ENCODE assay signal across 25 mouse cellular contexts in the genomic region with DNA sequence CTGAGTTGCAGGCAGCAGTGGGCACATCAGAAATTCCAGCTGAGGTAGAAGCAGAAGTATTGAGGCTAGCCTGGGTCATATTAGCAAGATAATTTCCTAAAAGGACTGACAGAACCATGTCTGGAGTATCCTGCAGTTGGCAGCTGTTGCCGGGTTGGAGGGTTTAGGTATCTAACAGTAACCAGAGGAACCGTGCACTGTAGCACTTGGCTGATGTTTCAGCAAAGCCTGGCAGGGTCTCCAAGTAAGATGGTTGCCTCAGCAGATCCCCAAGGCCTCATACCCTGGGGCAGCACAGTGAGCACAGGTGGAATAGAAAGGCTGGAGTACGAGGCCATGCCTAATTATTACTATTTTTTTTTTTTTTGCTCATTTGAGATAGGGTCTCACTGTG. TPM values are rescaled to one million over a fixed set of nuclear protein-coding genes. Genes with fewer than 3 reads are reported as not detected.
DNase-seq lines count a peak whose midpoint lies in the region; ATAC-seq lines count a peak whose summit lies in the region.
"Had no signal": no experiment of that assay in that cellular context is flagged by ENCODE, and none has a peak within 500 bp of the region (broad histone marks: within the 10 kb centered on the region; RNA-seq: fewer than 3 reads in every experiment).

No protein-coding gene starts in this region.

- no peak overlapping the region for H3K4me2 ChIP-seq in hindbrain, embryonic 16.5 days (ENCODE audit: low read length)
- no peak overlapping the region for H3K4me2 ChIP-seq in hindbrain, embryonic 11.5 days (replicated peaks; ENCODE audit: low read depth, low read length)
- H3K4me2 ChIP-seq in neural tube, embryonic 13.5 days = no peak overlapping the region
- no peak overlapping the region for H3K4me2 ChIP-seq in neural tube, embryonic 15.5 days
- H3K4me2 ChIP-seq: embryonic facial prominence, embryonic 12.5 days; heart, embryonic 11.5 days; hindbrain, embryonic 14.5 days; liver, embryonic 12.5 days; lung, embryonic 14.5 days; midbrain, embryonic 12.5 days had no signal

- WGBS in hindbrain, embryonic 16.5 days = 79% methylated on average over 3 of the region's 3 CpGs
- WGBS in hindbrain, embryonic 11.5 days = 91% methylated on average over 3 of the region's 3 CpGs
- WGBS in neural tube, embryonic 13.5 days = 86% methylated on average over 3 of the region's 3 CpGs
- 79% methylated on average over 3 of the region's 3 CpGs for WGBS in neural tube, embryonic 15.5 days

- ATAC-seq in hindbrain, embryonic 16.5 days = no peak
- ATAC-seq in hindbrain, embryonic 11.5 days (ENCODE audit: low FRiP score) = no peak
- ATAC-seq in neural tube, embryonic 13.5 days (ENCODE audit: low read depth) = no peak
- ATAC-seq in neural tube, embryonic 15.5 days (ENCODE audit: low FRiP score) = no peak
- ATAC-seq: forebrain, embryonic 16.5 days; liver, embryonic 12.5 days had no signal

- H3K4me3 ChIP-seq in hindbrain, embryonic 16.5 days (ENCODE audit: low read length) = no peak overlapping the region
- H3K4me3 ChIP-seq in hindbrain, embryonic 11.5 days (ENCODE audit: low read depth, low read length) = no peak overlapping the region
- no peak overlapping the region for H3K4me3 ChIP-seq in neural tube, embryonic 13.5 days
- H3K4me3 ChIP-seq in neural tube, embryonic 15.5 days (replicated peaks) = no peak overlapping the region
- H3K4me3 ChIP-seq: embryonic facial prominence, embryonic 12.5 days; liver, embryonic 12.5 days; midbrain, embryonic 12.5 days had no signal

- no peaks in the 10 kb centered on the region for H3K27me3 ChIP-seq in hindbrain, embryonic 16.5 days (replicated peaks; ENCODE audit: control insufficient read depth, insufficient read depth, low read length)
- no peaks in the 10 kb centered on the region for H3K27me3 ChIP-seq in hindbrain, embryonic 11.5 days (ENCODE audit: control insufficient read depth, insufficient read depth, low read length)
- H3K27me3 ChIP-seq in neural tube, embryonic 13.5 days = 0 out of 2 replicates have a peak, but pooled peaks cover under 1% of the 10 kb centered on the region
- no peaks in the 10 kb centered on the region for H3K27me3 ChIP-seq in neural tube, embryonic 15.5 days (replicated peaks)
- H3K27me3 ChIP-seq: embryonic facial prominence, embryonic 12.5 days; liver, embryonic 12.5 days had no signal

- H3K9ac ChIP-seq in hindbrain, embryonic 16.5 days (ENCODE audit: low read depth, low read length) = no peak overlapping the region
- no peak overlapping the region for H3K9ac ChIP-seq in hindbrain, embryonic 11.5 days (ENCODE audit: low read depth, low read length)
- peak overlapping the region; percentile 38; the same call in 1 of the 2 replicates for H3K9ac ChIP-seq in neural tube, embryonic 13.5 days
- no peak overlapping the region for H3K9ac ChIP-seq in neural tube, embryonic 15.5 days (replicated peaks)
- H3K9ac ChIP-seq: embryonic facial prominence, embryonic 12.5 days; hindbrain, embryonic 14.5 days; liver, embryonic 12.5 days; lung, embryonic 14.5 days; midbrain, embryonic 12.5 days had no signal

- peaks cover 31% of the 10 kb centered on the region for H3K36me3 ChIP-seq in hindbrain, embryonic 16.5 days (ENCODE audit: control insufficient read depth, insufficient read depth, low read length)
- H3K36me3 ChIP-seq in hindbrain, embryonic 11.5 days (ENCODE audit: control insufficient read depth, insufficient read depth, low read length) = peaks cover 8% of the 10 kb centered on the region; the same call in 1 of the 2 replicates
- H3K36me3 ChIP-seq in neural tube, embryonic 13.5 days = peaks cover 51% of the 10 kb centered on the region
- peaks cover 42% of the 10 kb centered on the region for H3K36me3 ChIP-seq in neural tube, embryonic 15.5 days

- H3K27ac ChIP-seq in hindbrain, embryonic 16.5 days (ENCODE audit: low read depth, low read length) = peak overlapping the region; percentile 29; the same call in 1 of the 2 replicates
- no peak overlapping the region for H3K27ac ChIP-seq in hindbrain, embryonic 11.5 days (ENCODE audit: low read depth, low read length)
- H3K27ac ChIP-seq in neural tube, embryonic 13.5 days (replicated peaks) = no peak overlapping the region
- H3K27ac ChIP-seq in neural tube, embryonic 15.5 days (replicated peaks) = no peak overlapping the region
- H3K27ac ChIP-seq: embryonic facial prominence, embryonic 12.5 days; hindbrain, embryonic 14.5 days; liver, embryonic 12.5 days; macrophage; midbrain, embryonic 12.5 days had no signal

- H3K9me3 ChIP-seq in hindbrain, embryonic 16.5 days (ENCODE audit: control insufficient read depth, low read length) = no peaks in the 10 kb centered on the region
- no peaks in the 10 kb centered on the region for H3K9me3 ChIP-seq in hindbrain, embryonic 11.5 days (ENCODE audit: control insufficient read depth, low read length)
- no peaks in the 10 kb centered on the region for H3K9me3 ChIP-seq in neural tube, embryonic 13.5 days
- no peaks in the 10 kb centered on the region for H3K9me3 ChIP-seq in neural tube, embryonic 15.5 days (replicated peaks)
- H3K9me3 ChIP-seq: embryonic facial prominence, embryonic 12.5 days; G1E; liver, embryonic 12.5 days; midbrain, embryonic 12.5 days had no signal

- H3K4me1 ChIP-seq in hindbrain, embryonic 16.5 days (ENCODE audit: control insufficient read depth, insufficient read depth, low read depth, low read length) = peaks cover 11% of the 10 kb centered on the region
- H3K4me1 ChIP-seq in hindbrain, embryonic 11.5 days (replicated peaks; ENCODE audit: control insufficient read depth, insufficient read depth, low read length) = no peaks in the 10 kb centered on the region; the same call in 1 of the 2 replicates
- H3K4me1 ChIP-seq in neural tube, embryonic 13.5 days (replicated peaks) = peaks cover 15% of the 10 kb centered on the region
- H3K4me1 ChIP-seq in neural tube, embryonic 15.5 days = peaks cover 20% of the 10 kb centered on the region

- no peak for DNase-seq in hindbrain, embryonic 11.5 days (ENCODE audit: low spot score)
- DNase-seq in ZHBTc4 (ENCODE audit: low read depth, low spot score) = peak; percentile 28
- DNase-seq in adrenal gland, postnatal 14 days = no peak
- no peak for DNase-seq in lung, postnatal 14 days

RNA-seq across cellular contexts. Expression of a gene that starts 3.8 kb away (rescaled TPM):
- 487 and 500 TPM in 2 replicates for polyA plus RNA-seq in hindbrain, embryonic 16.5 days (2015; fragmentation: Nextera tagmentation; extraction: Ambion mirVana)
- polyA plus RNA-seq in hindbrain, embryonic 11.5 days (2014; fragmentation: Nextera tagmentation; extraction: Ambion mirVana) = 839 and 854 TPM in 2 replicates
- polyA plus RNA-seq in neural tube, embryonic 13.5 days (2015; fragmentation: Nextera tagmentation; extraction: Ambion mirVana) = 743 and 760 TPM in 2 replicates
- polyA plus RNA-seq in neural tube, embryonic 15.5 days (2015; fragmentation: Nextera tagmentation; extraction: Ambion mirVana) = 597 and 626 TPM in 2 replicates
- total RNA-seq in adrenal gland, postnatal 14 days (2021) = 1,094 and 1,263 TPM in 2 replicates

RNA-seq across cellular contexts. Expression of a gene that starts 16.8 kb away (rescaled TPM):
- 0.04 TPM in 1 of 2 replicates, not detected in the other for polyA plus RNA-seq in hindbrain, embryonic 16.5 days (2015; fragmentation: Nextera tagmentation; extraction: Ambion mirVana)
- not detected in 2 replicates for polyA plus RNA-seq in hindbrain, embryonic 11.5 days (2014; fragmentation: Nextera tagmentation; extraction: Ambion mirVana)
- not detected in 2 replicates for polyA plus RNA-seq in neural tube, embryonic 13.5 days (2015; fragmentation: Nextera tagmentation; extraction: Ambion mirVana)
- not detected in 2 replicates for polyA plus RNA-seq in neural tube, embryonic 15.5 days (2015; fragmentation: Nextera tagmentation; extraction: Ambion mirVana)
- total RNA-seq in adrenal gland, postnatal 14 days (2021) = 0.15 TPM in 1 of 2 replicates, not detected in the other
- total RNA-seq: left cerebral cortex, adult 18-20 months; left cerebral cortex, postnatal 36 days; neutrophil, adult 5-6 weeks had no signal
- polyA plus RNA-seq: forebrain, embryonic 16.5 days; G1E; hindbrain, embryonic 14.5 days; macrophage; urinary bladder, adult 2 months had no signal

RNA-seq across cellular contexts. Expression of a gene that starts 21.7 kb away (rescaled TPM):
- polyA plus RNA-seq in hindbrain, embryonic 16.5 days (2015; fragmentation: Nextera tagmentation; extraction: Ambion mirVana) = 0.34 and 0.67 TPM in 2 replicates
- polyA plus RNA-seq in hindbrain, embryonic 11.5 days (2014; fragmentation: Nextera tagmentation; extraction: Ambion mirVana) = 0.15 and 0.18 TPM in 2 replicates
- 0.40 TPM in 1 of 2 replicates, not detected in the other for polyA plus RNA-seq in neural tube, embryonic 13.5 days (2015; fragmentation: Nextera tagmentation; extraction: Ambion mirVana)
- polyA plus RNA-seq in neural tube, embryonic 15.5 days (2015; fragmentation: Nextera tagmentation; extraction: Ambion mirVana) = 0.64 and 1.3 TPM in 2 replicates
- 0.30 and 0.45 TPM in 2 replicates for total RNA-seq in adrenal gland, postnatal 14 days (2021)
- total RNA-seq: common myeloid progenitor, adult 5-6 weeks; G1E; gastrocnemius, postnatal 4 days; heart, postnatal 10 days; left cerebral cortex, adult 18-20 months; neutrophil, adult 5-6 weeks had no signal
- polyA plus RNA-seq: embryonic facial prominence, embryonic 12.5 days; G1E; heart, embryonic 11.5 days; liver, embryonic 12.5 days; lung, embryonic 14.5 days; macrophage; spleen, adult 2 months; thymus, postnatal 0 days; urinary bladder, adult 2 months had no signal

RNA-seq across cellular contexts. Expression of a gene that starts 33.5 kb away (rescaled TPM):
- 109 and 112 TPM in 2 replicates for polyA plus RNA-seq in hindbrain, embryonic 16.5 days (2015; fragmentation: Nextera tagmentation; extraction: Ambion mirVana)
- 53.3 and 55.0 TPM in 2 replicates for polyA plus RNA-seq in hindbrain, embryonic 11.5 days (2014; fragmentation: Nextera tagmentation; extraction: Ambion mirVana)
- 96.9 and 97.7 TPM in 2 replicates for polyA plus RNA-seq in neural tube, embryonic 13.5 days (2015; fragmentation: Nextera tagmentation; extraction: Ambion mirVana)
- 111 and 115 TPM in 2 replicates for polyA plus RNA-seq in neural tube, embryonic 15.5 days (2015; fragmentation: Nextera tagmentation; extraction: Ambion mirVana)
- total RNA-seq in adrenal gland, postnatal 14 days (2021) = 67.1 and 73.2 TPM in 2 replicates

RNA-seq across cellular contexts. Expression of a gene that starts 52.1 kb away (rescaled TPM):
- 27.2 and 33.9 TPM in 2 replicates for polyA plus RNA-seq in hindbrain, embryonic 16.5 days (2015; fragmentation: Nextera tagmentation; extraction: Ambion mirVana)
- 4.9 and 5.5 TPM in 2 replicates for polyA plus RNA-seq in hindbrain, embryonic 11.5 days (2014; fragmentation: Nextera tagmentation; extraction: Ambion mirVana)
- polyA plus RNA-seq in neural tube, embryonic 13.5 days (2015; fragmentation: Nextera tagmentation; extraction: Ambion mirVana) = 14.4 and 14.8 TPM in 2 replicates
- polyA plus RNA-seq in neural tube, embryonic 15.5 days (2015; fragmentation: Nextera tagmentation; extraction: Ambion mirVana) = 23.2 and 27.3 TPM in 2 replicates
- total RNA-seq in adrenal gland, postnatal 14 days (2021) = 28.7 and 31.9 TPM in 2 replicates
- total RNA-seq: neutrophil, adult 5-6 weeks had no signal
- polyA plus RNA-seq: G1E, macrophage had no signal
